In genomic region chr9:37543869-37544440, GRCm38 (mm10) we compare ENCODE assay signal across 8 mouse cellular contexts. TPM values are rescaled to one million over a fixed set of nuclear protein-coding genes. Genes with fewer than 3 reads are reported as not detected.
A peak's percentile ranks its signal among the peaks of the same experiment; 100 is the strongest.
DNase-seq lines count a peak whose midpoint lies in the region; ATAC-seq and TF ChIP-seq lines count a peak whose summit lies in the region.

No protein-coding gene starts in this region.

- no peaks in the 10 kb centered on the region for H3K9me3 ChIP-seq in erythroblast, embryonic 14.5 days (ENCODE audit: control insufficient read depth, low read length)
- no peaks in the 10 kb centered on the region for H3K9me3 ChIP-seq in hindbrain, postnatal 0 days (ENCODE audit: low read length)
- no peaks in the 10 kb centered on the region for H3K9me3 ChIP-seq in liver, embryonic 16.5 days (replicated peaks; ENCODE audit: control insufficient read depth, low read length)

- CTCF ChIA-PET in Patski (lab: Charles Lee), result interaction anchor here (0.7 to 3.6 kb wide), 12 partner anchors 9 to 114 kb away, joined by 3 to 34 read pairs (median 6); partner anchors contain the start of gene Spa17

- 33% methylated on average over 12 of the region's 12 CpGs for WGBS in hindbrain, postnatal 0 days
- WGBS in liver, embryonic 16.5 days (ENCODE audit: insufficient replicate concordance), result 42% methylated on average over 12 of the region's 12 CpGs

- H3K27ac ChIP-seq in hindbrain, postnatal 0 days, result no peak overlapping the region
- no peak overlapping the region for H3K27ac ChIP-seq in liver, embryonic 16.5 days (ENCODE audit: low read length)

- no peak for ATAC-seq in erythroblast, adult 5-6 weeks (replicated peaks; ENCODE audit: low FRiP score, poor library complexity, severe bottlenecking)
- ATAC-seq in Patski, result peak; percentile 32
- ATAC-seq in hindbrain, postnatal 0 days, result no peak
- ATAC-seq in liver, embryonic 16.5 days (ENCODE audit: low read depth), result no peak

- H3K4me3 ChIP-seq in erythroblast, embryonic 14.5 days (replicated peaks), result peak overlapping the region; percentile 59
- peak overlapping the region; percentile 31 for H3K4me3 ChIP-seq in hindbrain, postnatal 0 days (ENCODE audit: low read length)
- peak overlapping the region; percentile 54 for H3K4me3 ChIP-seq in liver, embryonic 16.5 days (ENCODE audit: low read depth, low read length)

- DNase-seq in Patski (ENCODE audit: low read depth, low spot score), result no peak
- DNase-seq in hindbrain, postnatal 0 days (ENCODE audit: low spot score), result no peak
- no peak for DNase-seq in adrenal gland, adult 8-10 months
- no peak for DNase-seq in T-cell, adult 2 months (ENCODE audit: low spot score)
- DNase-seq in spleen, postnatal 4 days (ENCODE audit: low spot score in 2 of 2), result no peak

- H3K4me2 ChIP-seq in hindbrain, postnatal 0 days (ENCODE audit: low read depth, low read length), result peak overlapping the region; percentile 62
- H3K4me2 ChIP-seq in liver, embryonic 16.5 days (ENCODE audit: low read depth, low read length), result peak overlapping the region; percentile 76

- no peak overlapping the region for H3K9ac ChIP-seq in hindbrain, postnatal 0 days (replicated peaks; ENCODE audit: low read length)
- no peak overlapping the region for H3K9ac ChIP-seq in liver, embryonic 16.5 days (ENCODE audit: low read depth, low read length)

- peaks cover 12% of the 10 kb centered on the region for H3K27me3 ChIP-seq in erythroblast, embryonic 14.5 days (ENCODE audit: control insufficient read depth)
- H3K27me3 ChIP-seq in Patski, result no peaks in the 10 kb centered on the region
- peaks cover 17% of the 10 kb centered on the region; the same call in 1 of the 2 replicates for H3K27me3 ChIP-seq in hindbrain, postnatal 0 days (ENCODE audit: insufficient read depth, low read length)
- no peaks in the 10 kb centered on the region; the same call in 1 of the 2 replicates for H3K27me3 ChIP-seq in liver, embryonic 16.5 days (ENCODE audit: control insufficient read depth, insufficient read depth, low read depth, low read length)

- H3K36me3 ChIP-seq in erythroblast, embryonic 14.5 days (ENCODE audit: control insufficient read depth), result no peaks in the 10 kb centered on the region
- H3K36me3 ChIP-seq in hindbrain, postnatal 0 days (ENCODE audit: insufficient read depth, low read length), result no peaks in the 10 kb centered on the region
- no peaks in the 10 kb centered on the region for H3K36me3 ChIP-seq in liver, embryonic 16.5 days (ENCODE audit: control insufficient read depth, insufficient read depth)

- H3K4me1 ChIP-seq in erythroblast, embryonic 14.5 days (ENCODE audit: control insufficient read depth), result peaks cover 13% of the 10 kb centered on the region
- peaks cover 8% of the 10 kb centered on the region for H3K4me1 ChIP-seq in hindbrain, postnatal 0 days (ENCODE audit: insufficient read depth, low read length)
- peaks cover 9% of the 10 kb centered on the region for H3K4me1 ChIP-seq in liver, embryonic 16.5 days (ENCODE audit: control insufficient read depth, low read depth, low read length)

- POLR2A ChIA-PET in Patski (lab: Charles Lee), result no interaction called here

- in situ Hi-C loops in Patski (cut with MboI; ENCODE audit: low pct_unique_long_range_greater_than_20kb), result loop anchor here (5.0 kb wide), 1 partner anchor 73 kb away; no protein-coding TSS in a partner anchor

- TF ChIP-seq CTCF in Patski (IDR thresholded peaks at IDR 0.05), result no peak
- no peak for TF ChIP-seq CTCF in hindbrain, postnatal 0 days (IDR thresholded peaks at IDR 0.05; ENCODE audit: low read depth)

RNA-seq across cellular contexts. Expression of gene Vsig2, which starts 4.9 kb away (rescaled TPM):
- not detected in 2 replicates for polyA plus RNA-seq in erythroblast, embryonic 14.5 days (2012)
- total RNA-seq in erythroblast, adult 5-6 weeks (2015; ENCODE audit: low replicate concordance), result not detected in 2 replicates
- total RNA-seq in erythroblast, adult 5-6 weeks (2017; ENCODE audit: low replicate concordance), result not detected in 2 replicates
- 1.8 TPM for polyA plus RNA-seq in Patski (2021)
- total RNA-seq in hindbrain, postnatal 0 days (2014; rRNA removed), result 3.0 and 3.9 TPM in 2 replicates
- polyA plus RNA-seq in hindbrain, postnatal 0 days (2015; fragmentation: Nextera tagmentation; extraction: Ambion mirVana), result 1.3 and 1.6 TPM in 2 replicates
- polyA plus RNA-seq in liver, embryonic 16.5 days (2015; fragmentation: Nextera tagmentation; extraction: Ambion mirVana), result 0.16 and 0.34 TPM in 2 replicates
- 1 to 10 TPM; 3.1 to 7.6 (median 5.4) TPM for total RNA-seq in adrenal gland, adult 8-10 months (2022)

RNA-seq across cellular contexts. Expression of gene Nrgn, which starts 8.7 kb away (rescaled TPM):
- 2.9 and 4.5 TPM in 2 replicates for polyA plus RNA-seq in erythroblast, embryonic 14.5 days (2012)
- 1.7 TPM in 1 of 2 replicates, not detected in the other for total RNA-seq in erythroblast, adult 5-6 weeks (2015; ENCODE audit: low replicate concordance)
- total RNA-seq in erythroblast, adult 5-6 weeks (2017; ENCODE audit: low replicate concordance), result 2.9 TPM in 1 of 2 replicates, not detected in the other
- 0.21 TPM for polyA plus RNA-seq in Patski (2021)
- 6.0 and 8.3 TPM in 2 replicates for total RNA-seq in hindbrain, postnatal 0 days (2014; rRNA removed)
- polyA plus RNA-seq in hindbrain, postnatal 0 days (2015; fragmentation: Nextera tagmentation; extraction: Ambion mirVana), result 11.9 and 15.4 TPM in 2 replicates
- 4.9 and 6.3 TPM in 2 replicates for polyA plus RNA-seq in liver, embryonic 16.5 days (2015; fragmentation: Nextera tagmentation; extraction: Ambion mirVana)
- 1 to 10 TPM; 1.0 to 1.8 (median 1.5) TPM for total RNA-seq in adrenal gland, adult 8-10 months (2022)

RNA-seq across cellular contexts. Expression of gene Siae, which starts 11.5 kb away (rescaled TPM):
- 0.05 TPM in 1 of 2 replicates, not detected in the other for polyA plus RNA-seq in erythroblast, embryonic 14.5 days (2012)
- total RNA-seq in erythroblast, adult 5-6 weeks (2015; ENCODE audit: low replicate concordance), result 1.7 and 1.9 TPM in 2 replicates
- 1.4 and 2.6 TPM in 2 replicates for total RNA-seq in erythroblast, adult 5-6 weeks (2017; ENCODE audit: low replicate concordance)
- 26.7 TPM for polyA plus RNA-seq in Patski (2021)
- 9.7 and 18.7 TPM in 2 replicates for total RNA-seq in hindbrain, postnatal 0 days (2014; rRNA removed)
- 12.5 and 15.5 TPM in 2 replicates for polyA plus RNA-seq in hindbrain, postnatal 0 days (2015; fragmentation: Nextera tagmentation; extraction: Ambion mirVana)
- polyA plus RNA-seq in liver, embryonic 16.5 days (2015; fragmentation: Nextera tagmentation; extraction: Ambion mirVana), result 5.4 and 5.5 TPM in 2 replicates
- total RNA-seq in adrenal gland, adult 8-10 months (2022), result 10 to 100 TPM; 20.8 to 30.8 (median 23.8) TPM

RNA-seq across cellular contexts. Expression of gene Esam, which starts 16.1 kb away (rescaled TPM):
- not detected in 2 replicates for polyA plus RNA-seq in erythroblast, embryonic 14.5 days (2012)
- total RNA-seq in erythroblast, adult 5-6 weeks (2015; ENCODE audit: low replicate concordance), result not detected in 2 replicates
- 0.42 TPM in 1 of 2 replicates, not detected in the other for total RNA-seq in erythroblast, adult 5-6 weeks (2017; ENCODE audit: low replicate concordance)
- 83.1 TPM for polyA plus RNA-seq in Patski (2021)
- total RNA-seq in hindbrain, postnatal 0 days (2014; rRNA removed), result 34.2 and 43.7 TPM in 2 replicates
- polyA plus RNA-seq in hindbrain, postnatal 0 days (2015; fragmentation: Nextera tagmentation; extraction: Ambion mirVana), result 36.1 and 37.9 TPM in 2 replicates
- polyA plus RNA-seq in liver, embryonic 16.5 days (2015; fragmentation: Nextera tagmentation; extraction: Ambion mirVana), result 15.7 and 16.0 TPM in 2 replicates
- total RNA-seq in adrenal gland, adult 8-10 months (2022), result 10 to 100 TPM; 32.9 to 60.4 (median 46.6) TPM

RNA-seq across cellular contexts. Expression of gene Msantd2, which starts 54.8 kb away (rescaled TPM):
- 0.21 and 0.63 TPM in 2 replicates for polyA plus RNA-seq in erythroblast, embryonic 14.5 days (2012)
- 2.3 and 2.5 TPM in 2 replicates for total RNA-seq in erythroblast, adult 5-6 weeks (2015; ENCODE audit: low replicate concordance)
- total RNA-seq in erythroblast, adult 5-6 weeks (2017; ENCODE audit: low replicate concordance), result 8.2 and 10.7 TPM in 2 replicates
- polyA plus RNA-seq in Patski (2021), result 33.1 TPM
- 20.0 and 34.0 TPM in 2 replicates for total RNA-seq in hindbrain, postnatal 0 days (2014; rRNA removed)
- 16.1 and 17.8 TPM in 2 replicates for polyA plus RNA-seq in hindbrain, postnatal 0 days (2015; fragmentation: Nextera tagmentation; extraction: Ambion mirVana)
- 2.5 and 2.7 TPM in 2 replicates for polyA plus RNA-seq in liver, embryonic 16.5 days (2015; fragmentation: Nextera tagmentation; extraction: Ambion mirVana)
- total RNA-seq in adrenal gland, adult 8-10 months (2022), result 10 to 100 TPM; 17.2 to 33.2 (median 22.6) TPM
